Mouse (Mus musculus) retina, adult 2 months (tissue): ENCODE data around the gene Gm21366.
"Not testable (repeated sequence)": the region's sequence is repeated elsewhere in the genome, so short reads cannot be mapped to it uniquely, and the experiment has no call there.

Source experiments
- DNase-seq: peaks from one replicate; pipeline ENCODE4 v3.0.0-alpha.2; 2012; ENCODE audit warnings: low read depth, low spot score

Gene Gm21366

GRCm38 (mm10) chrY:22861156-22861555 lies at the start of gene Gm21366:
Gene Gm21366, minus strand, starts transcription at chrY:22861256.
- not testable (repeated sequence) for DNase-seq
